Mouse (Mus musculus) kidney, embryonic 15.5 days (tissue): ENCODE measurements at regions not wholly inside any gene's neighbourhood (a gene's known extent, or its start where the extent isn't known, plus 50 kb on each side); places are given as distances from the start of the nearest gene placed in this dataset.

Source experiments
- ATAC-seq: fragments of 200-750 bp; cut with Nextera tagmentation; replicated peaks from 2 replicates; pipeline ENCODE4 v1.8.0; 2017; ENCODE audit warnings: moderate TSS enrichment; ENCODE audit not compliant: low FRiP score
- H3K27ac ChIP-seq: fragments of 300-500 bp; sonication (generic); 2 replicates; pipeline ENCODE4 v1.5.1; 2015; ENCODE audit warnings: mild to moderate bottlenecking, inconsistent platforms
- H3K27me3 ChIP-seq: fragments of 300-500 bp; sonication (generic); 2 replicates; pipeline ENCODE4 v1.6.1; 2015; ENCODE audit warnings: inconsistent platforms
- H3K36me3 ChIP-seq: fragments of 300-500 bp; sonication (generic); 2 replicates; pipeline ENCODE4 v1.6.1; 2015; ENCODE audit warnings: inconsistent platforms
- H3K4me1 ChIP-seq: fragments of 300-500 bp; sonication (generic); 2 replicates; pipeline ENCODE4 v1.6.1; 2015; ENCODE audit warnings: inconsistent platforms
- H3K4me2 ChIP-seq: fragments of 300-500 bp; sonication (generic); 2 replicates; pipeline ENCODE4 v1.6.1; 2015; ENCODE audit warnings: moderate library complexity, mild to moderate bottlenecking, inconsistent platforms
- H3K4me3 ChIP-seq: fragments of 300-500 bp; sonication (generic); replicated peaks from 2 replicates; pipeline ENCODE4 v1.5.1; 2015; ENCODE audit warnings: mild to moderate bottlenecking, inconsistent platforms
- H3K9ac ChIP-seq: fragments of 300-500 bp; sonication (generic); 2 replicates; pipeline ENCODE4 v1.6.1; 2015; ENCODE audit warnings: mild to moderate bottlenecking, inconsistent platforms
- H3K9me3 ChIP-seq: fragments of 300-500 bp; sonication (generic); replicated peaks from 2 replicates; pipeline ENCODE4 v1.6.1; 2016; ENCODE audit warnings: inconsistent platforms
- WGBS: fragments of 180-500 bp; shearing (Covaris S2); methylation state at CpG from one replicate; pipeline ENCODE4 v1.1.7; 2015; ENCODE audit warnings: mixed read lengths; 5-methylcytosine and 5-hydroxymethylcytosine counted together

- H3K27me3 ChIP-seq = no peaks in the 10 kb centered on the region
- H3K4me3 ChIP-seq = no peak overlapping the region
- 46% methylated on average over 10 of the region's 10 CpGs for WGBS
- H3K27ac ChIP-seq = no peak overlapping the region
- peak; percentile 90 for ATAC-seq
- H3K36me3 ChIP-seq = no peaks in the 10 kb centered on the region
- H3K4me1 ChIP-seq = peaks cover 14% of the 10 kb centered on the region; the same call in 1 of the 2 replicates
- no peaks in the 10 kb centered on the region for H3K9me3 ChIP-seq
- H3K4me2 ChIP-seq = no peak overlapping the region
- H3K9ac ChIP-seq = no peak overlapping the region
Observed at GRCm38 (mm10) chr2:68799993-68800740, 61.1 kb upstream of the Cers6 start.

- no peak for ATAC-seq
- no peak overlapping the region for H3K27ac ChIP-seq
- H3K4me3 ChIP-seq = no peak overlapping the region
- H3K27me3 ChIP-seq = no peaks in the 10 kb centered on the region
- H3K4me2 ChIP-seq = no peak overlapping the region
- H3K4me1 ChIP-seq = peaks cover 26% of the 10 kb centered on the region
- no peak overlapping the region for H3K9ac ChIP-seq
- H3K9me3 ChIP-seq = no peaks in the 10 kb centered on the region
- WGBS = 85% methylated on average over 6 of the region's 6 CpGs
- H3K36me3 ChIP-seq = no peaks in the 10 kb centered on the region
Observed at GRCm38 (mm10) chr2:68804117-68804516, 57.1 kb upstream of the Cers6 start.

DNA sequence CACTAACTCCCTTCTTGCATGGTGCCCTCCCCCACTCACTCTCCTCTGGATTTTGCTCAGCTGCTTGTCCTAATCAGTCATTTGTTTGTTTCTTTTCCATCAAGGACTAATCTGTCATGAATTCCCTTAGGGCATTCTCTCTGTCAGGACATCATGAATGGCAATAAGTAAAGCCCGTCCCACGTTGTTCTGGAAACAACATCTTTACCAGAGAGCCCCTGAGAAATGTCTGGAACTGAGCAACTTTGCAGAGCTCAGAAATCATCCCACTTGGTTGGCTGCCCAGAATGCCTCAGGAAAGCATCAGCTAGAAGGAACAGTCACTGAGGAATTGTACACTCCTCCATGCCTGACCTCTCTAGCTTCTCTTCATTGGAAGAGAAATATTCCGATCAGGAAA, 55.4 kb upstream of the Cers6 start:
- H3K4me3 ChIP-seq = no peak overlapping the region
- H3K27me3 ChIP-seq = no peaks in the 10 kb centered on the region
- no peak overlapping the region for H3K9ac ChIP-seq
- peak overlapping the region; percentile 23 for H3K4me2 ChIP-seq
- no peaks in the 10 kb centered on the region for H3K9me3 ChIP-seq
- 15% methylated on average over 3 of the region's 3 CpGs for WGBS
- H3K4me1 ChIP-seq = peaks cover 16% of the 10 kb centered on the region
- ATAC-seq = peak; percentile 46; the same call in 1 of the 2 replicates
- peak overlapping the region; percentile 49 for H3K27ac ChIP-seq
- no peaks in the 10 kb centered on the region for H3K36me3 ChIP-seq

- Histone ChIP-seq H3K4me2 (peak overlapping the region; percentile 23), H3K36me3 (no peaks in the 10 kb centered on the region), H3K4me3 (no peak overlapping the region), H3K27me3 (no peaks in the 10 kb centered on the region), H3K4me1 (peaks cover 16% of the 10 kb centered on the region), H3K9me3 (no peaks in the 10 kb centered on the region), H3K9ac (no peak overlapping the region), H3K27ac (peak overlapping the region; percentile 49)
- WGBS = 37% methylated on average over 10 of the region's 10 CpGs
- no peak for ATAC-seq
Observed at GRCm38 (mm10) chr2:68806311-68806895, 54.8 kb upstream of the Cers6 start.
